Mouse (Mus musculus) cortical plate, adult 2 months (tissue): ENCODE measurements around the gene Gm29133.

Source experiments
- CTCF ChIP-seq: fragments of 200-500 bp; IDR thresholded peaks from 2 replicates; pipeline ENCODE4 v1.5.1; 2011; ENCODE audit warnings: mild to moderate bottlenecking, control low read depth, low read length; ENCODE audit not compliant: insufficient read depth; ENCODE audit errors: extremely low read depth
- POLR2A ChIP-seq: fragments of 200-500 bp; IDR thresholded peaks from 2 replicates; pipeline ENCODE4 v1.6.1; 2011; ENCODE audit warnings: mild to moderate bottlenecking, low read length, control low read depth; ENCODE audit not compliant: insufficient read depth; ENCODE audit errors: extremely low read depth

- no peak for TF ChIP-seq CTCF
- no peak for TF ChIP-seq POLR2A
Observed at GRCm38 (mm10) chr3:75745343-75745742, 2.7 kb upstream of the Gm29133 start.
